Mouse (Mus musculus) hindbrain, embryonic 14.5 days (tissue): Measurements from ENCODE around the gene Slc2a12. TPM values are rescaled to one million over a fixed set of nuclear protein-coding genes. Genes with fewer than 3 reads are reported as not detected.

Experiments used
- ATAC-seq: fragments of 200-750 bp; cut with Nextera tagmentation; 2 replicates; pipeline ENCODE4 v1.8.0; 2017; ENCODE audit warnings: moderate number of reproducible peaks, mild to moderate bottlenecking, moderate TSS enrichment, moderate library complexity; ENCODE audit not compliant: low FRiP score
- DNase-seq: peaks from one replicate; pipeline ENCODE4 v3.0.0-alpha.2; 2015; ENCODE audit warnings: low spot score
- H3K27ac ChIP-seq: fragments of 300-500 bp; sonication (generic); 2 replicates; pipeline ENCODE4 v1.5.1; 2014; ENCODE audit warnings: mild to moderate bottlenecking, moderate library complexity
- H3K27me3 ChIP-seq: fragments of 300-500 bp; sonication (generic); 2 replicates; pipeline ENCODE4 v1.6.1; 2014; ENCODE audit warnings: mild to moderate bottlenecking, low read length, mixed read lengths; ENCODE audit not compliant: control insufficient read depth, insufficient read depth
- H3K36me3 ChIP-seq: fragments of 300-500 bp; sonication (generic); replicated peaks from 2 replicates; pipeline ENCODE4 v1.6.1; 2014; ENCODE audit not compliant: control insufficient read depth, insufficient read depth
- H3K4me1 ChIP-seq: fragments of 300-500 bp; sonication (generic); replicated peaks from 2 replicates; pipeline ENCODE4 v1.6.1; 2014; ENCODE audit warnings: antibody characterized with exemption, low read length, mixed read lengths; ENCODE audit not compliant: control insufficient read depth, insufficient read depth
- H3K4me2 ChIP-seq: fragments of 300-500 bp; sonication (generic); replicated peaks from 2 replicates; pipeline ENCODE4 v1.6.1; 2014; ENCODE audit warnings: mild to moderate bottlenecking, moderate library complexity
- H3K4me3 ChIP-seq: fragments of 300-500 bp; sonication (generic); replicated peaks from 2 replicates; pipeline ENCODE4 v1.5.1; 2014; ENCODE audit warnings: mild to moderate bottlenecking, low read length
- H3K9ac ChIP-seq: fragments of 300-500 bp; sonication (generic); 2 replicates; pipeline ENCODE4 v1.6.1; 2014
- H3K9me3 ChIP-seq: fragments of 300-500 bp; sonication (generic); 2 replicates; pipeline ENCODE4 v1.6.1; 2016; ENCODE audit warnings: low read length; ENCODE audit not compliant: control insufficient read depth
- WGBS: fragments of 180-500 bp; shearing (Covaris S2); extraction: QIAGEN DNeasy Blood & Tissue Kit; methylation state at CpG from one replicate; pipeline ENCODE4 v1.1.7; 2014; 5-methylcytosine and 5-hydroxymethylcytosine counted together
- polyA plus RNA-seq: library from polyadenylated mRNA; unstranded; fragments of >200 nt; fragmentation: Nextera tagmentation; extraction: Ambion mirVana; gene quantifications from 2 replicates; pipeline ENCODE4 v1.2.1, GENCODE M21; 2014

The Slc2a12 gene
- polyA plus RNA-seq, 1 experiment from 2014 or later, result 8.0 TPM

- Histone ChIP-seq H3K4me1 (no peaks in the 10 kb centered on the region), H3K27ac (no peak overlapping the region), H3K4me3 (no peak overlapping the region), H3K36me3 (no peaks in the 10 kb centered on the region), H3K27me3 (no peaks in the 10 kb centered on the region), H3K9ac (no peak overlapping the region), H3K4me2 (no peak overlapping the region), H3K9me3 (no peaks in the 10 kb centered on the region)
- DNase-seq (no peak), ATAC-seq (no peak)
- WGBS, result 68% methylated on average over 2 of the region's 2 CpGs
Measured at GRCm38 (mm10) chr10:22618842-22619241, 26.0 kb upstream of the Slc2a12 start.

GRCm38 (mm10) chr10:22628832-22629231 lies 16.0 kb upstream of the Slc2a12 start:
- Histone ChIP-seq H3K4me3 (no peak overlapping the region), H3K4me2 (no peak overlapping the region), H3K27me3 (no peaks in the 10 kb centered on the region), H3K4me1 (no peaks in the 10 kb centered on the region), H3K36me3 (no peaks in the 10 kb centered on the region), H3K9me3 (no peaks in the 10 kb centered on the region), H3K27ac (no peak overlapping the region), H3K9ac (no peak overlapping the region)
- 73% methylated on average over 1 of the region's 1 CpGs for WGBS
- ATAC-seq (peak; percentile 65; the same call in 1 of the 2 replicates), DNase-seq (no peak)

GRCm38 (mm10) chr10:22631103-22631502 lies 13.7 kb upstream of the Slc2a12 start:
- Histone ChIP-seq H3K36me3 (no peaks in the 10 kb centered on the region), H3K27ac (no peak overlapping the region), H3K4me1 (no peaks in the 10 kb centered on the region), H3K9me3 (no peaks in the 10 kb centered on the region), H3K4me3 (no peak overlapping the region), H3K9ac (no peak overlapping the region), H3K4me2 (no peak overlapping the region), H3K27me3 (no peaks in the 10 kb centered on the region)
- WGBS, result 79% methylated on average over 4 of the region's 4 CpGs
- DNase-seq (no peak), ATAC-seq (no peak)

- Histone ChIP-seq H3K4me2 (no peak overlapping the region), H3K9me3 (no peaks in the 10 kb centered on the region), H3K4me3 (no peak overlapping the region), H3K9ac (no peak overlapping the region), H3K27ac (no peak overlapping the region), H3K4me1 (no peaks in the 10 kb centered on the region), H3K36me3 (no peaks in the 10 kb centered on the region), H3K27me3 (no peaks in the 10 kb centered on the region)
- DNase-seq, result no peak
- ATAC-seq, result no peak
- WGBS, result 91% methylated on average over 7 of the region's 7 CpGs
Measured at GRCm38 (mm10) chr10:22631528-22631927, 13.3 kb upstream of the Slc2a12 start.

DNA sequence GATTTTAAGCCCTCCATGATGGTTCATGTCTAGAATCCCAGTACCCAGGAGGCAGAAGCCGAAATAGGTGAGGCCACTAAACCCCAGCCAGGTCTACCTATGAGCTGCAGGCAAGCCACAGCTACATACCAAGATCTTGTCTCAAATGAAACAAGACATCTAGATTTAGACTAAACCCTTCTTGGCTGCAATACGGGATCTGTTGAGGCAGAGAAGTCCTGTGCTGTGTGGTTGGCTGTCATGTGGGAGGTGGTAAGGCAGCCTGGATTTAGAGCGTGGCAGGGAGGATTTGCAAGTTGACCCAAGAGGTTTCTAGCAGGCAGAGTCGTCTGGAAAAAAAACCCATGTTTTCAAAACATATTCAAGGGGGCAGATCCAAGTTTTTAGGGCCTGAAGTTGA lies 12.9 kb upstream of the Slc2a12 start:
- H3K4me2 ChIP-seq, result no peak overlapping the region
- no peak overlapping the region for H3K4me3 ChIP-seq
- no peak overlapping the region for H3K9ac ChIP-seq
- no peaks in the 10 kb centered on the region for H3K9me3 ChIP-seq
- no peaks in the 10 kb centered on the region for H3K27me3 ChIP-seq
- no peak overlapping the region for H3K27ac ChIP-seq
- no peaks in the 10 kb centered on the region for H3K4me1 ChIP-seq
- no peaks in the 10 kb centered on the region for H3K36me3 ChIP-seq
- ATAC-seq (no peak), DNase-seq (no peak)
- WGBS, result 87% methylated on average over 4 of the region's 4 CpGs

- DNase-seq (no peak), ATAC-seq (peak; percentile 39; the same call in 1 of the 2 replicates)
- H3K27me3 ChIP-seq, result no peaks in the 10 kb centered on the region
- H3K4me3 ChIP-seq, result no peak overlapping the region
- H3K4me2 ChIP-seq, result no peak overlapping the region
- H3K36me3 ChIP-seq, result no peaks in the 10 kb centered on the region
- no peak overlapping the region for H3K9ac ChIP-seq
- 33% methylated on average over 6 of the region's 6 CpGs for WGBS
- H3K4me1 ChIP-seq, result no peaks in the 10 kb centered on the region
- no peaks in the 10 kb centered on the region for H3K9me3 ChIP-seq
- no peak overlapping the region for H3K27ac ChIP-seq
Measured at GRCm38 (mm10) chr10:22633406-22634306, 11.2 kb upstream of the Slc2a12 start.

GRCm38 (mm10) chr10:22637241-22637640 lies 7.6 kb upstream of the Slc2a12 start:
- Histone ChIP-seq H3K27ac (no peak overlapping the region), H3K4me2 (no peak overlapping the region), H3K9me3 (no peaks in the 10 kb centered on the region), H3K9ac (no peak overlapping the region), H3K4me1 (no peaks in the 10 kb centered on the region), H3K27me3 (no peaks in the 10 kb centered on the region), H3K4me3 (no peak overlapping the region), H3K36me3 (no peaks in the 10 kb centered on the region)
- WGBS, result 58% methylated on average over 3 of the region's 3 CpGs
- DNase-seq, result no peak
- no peak for ATAC-seq

DNA sequence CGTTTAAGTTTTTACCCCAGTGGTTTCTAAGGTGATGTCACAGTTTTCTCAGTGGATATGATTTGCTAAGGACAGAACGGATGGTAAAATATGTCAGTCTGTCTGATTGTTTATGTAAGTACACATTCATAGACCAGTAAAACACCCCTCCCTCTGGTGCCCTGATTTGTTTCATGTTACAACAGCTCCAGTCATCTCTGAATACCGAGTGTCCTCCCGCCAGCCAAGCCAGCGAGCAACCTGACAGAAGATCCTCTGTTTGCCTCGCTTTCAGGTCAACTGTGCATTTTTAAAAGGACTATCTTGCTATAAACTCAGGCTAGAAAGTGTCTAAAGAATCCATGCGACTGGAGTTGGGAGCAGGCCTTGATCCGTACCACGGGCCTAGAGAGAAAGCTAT lies 640 bp upstream of the Slc2a12 start:
- WGBS, result 62% methylated on average over 9 of the region's 9 CpGs
- Histone ChIP-seq H3K4me1 (no peaks in the 10 kb centered on the region), H3K4me2 (peak overlapping the region; percentile 89; the same call in 1 of the 2 replicates), H3K27me3 (no peaks in the 10 kb centered on the region; the same call in 1 of the 2 replicates), H3K4me3 (no peak overlapping the region), H3K27ac (peak overlapping the region; percentile 54; the same call in 1 of the 2 replicates), H3K36me3 (no peaks in the 10 kb centered on the region), H3K9me3 (no peaks in the 10 kb centered on the region), H3K9ac (no peak overlapping the region)
- no peak for DNase-seq
- ATAC-seq, result no peak

DNA sequence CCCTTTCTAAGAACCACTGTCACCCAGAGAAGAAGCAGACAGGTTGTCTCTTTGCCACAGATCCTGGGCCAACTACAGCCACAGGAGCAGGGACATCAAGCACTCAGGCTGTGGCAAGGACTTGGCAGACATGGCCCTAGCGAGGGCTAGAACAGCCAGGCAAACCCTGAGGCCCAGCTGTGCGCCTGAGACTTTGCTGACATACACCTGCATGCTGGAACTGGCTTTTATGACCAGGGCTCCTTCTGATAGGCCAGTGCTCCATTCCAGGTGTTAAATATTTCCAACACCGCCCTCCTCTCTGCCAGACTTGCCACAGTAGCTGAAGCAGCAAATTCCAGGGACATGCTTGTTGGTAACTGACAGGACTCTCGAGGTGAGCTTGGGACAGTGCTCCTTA lies 3.9 kb downstream of the Slc2a12 start:
- no peak overlapping the region for H3K27ac ChIP-seq
- no peaks in the 10 kb centered on the region; the same call in 1 of the 2 replicates for H3K27me3 ChIP-seq
- H3K9me3 ChIP-seq, result no peaks in the 10 kb centered on the region
- ATAC-seq, result no peak
- H3K4me1 ChIP-seq, result no peaks in the 10 kb centered on the region
- no peak for DNase-seq
- no peak overlapping the region for H3K4me2 ChIP-seq
- WGBS, result 84% methylated on average over 4 of the region's 4 CpGs
- H3K36me3 ChIP-seq, result no peaks in the 10 kb centered on the region
- no peak overlapping the region for H3K4me3 ChIP-seq
- no peak overlapping the region for H3K9ac ChIP-seq
